9 mouse cellular contexts compared by ENCODE assay signal in the genomic region with DNA sequence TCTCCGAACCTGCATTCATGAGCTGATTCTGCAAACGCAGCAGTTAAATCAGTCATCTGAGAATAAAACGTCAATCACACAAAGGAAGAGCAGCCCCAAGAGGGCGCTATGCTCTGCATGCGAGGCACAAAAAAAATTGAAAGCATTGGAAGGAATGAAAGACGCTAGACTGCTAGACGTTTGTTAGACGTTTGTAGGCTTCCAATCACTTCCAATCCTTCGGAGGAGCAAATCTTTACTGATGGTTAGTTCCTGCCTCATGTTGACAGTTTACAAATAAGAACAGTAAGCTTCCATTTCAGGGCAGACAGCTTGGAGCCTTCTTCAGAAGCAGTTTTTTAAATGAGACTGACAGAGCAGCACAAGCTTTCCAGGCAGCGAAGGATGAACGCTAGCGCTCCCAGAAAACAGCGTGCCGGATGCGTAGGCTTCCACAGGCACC.
DNase-seq lines count a peak whose midpoint lies in the region; ATAC-seq lines count a peak whose summit lies in the region.
"Had no signal": no experiment of that assay in that cellular context is flagged by ENCODE, and none has a peak within 500 bp of the region (broad histone marks: within the 10 kb centered on the region; RNA-seq: fewer than 3 reads in every experiment).

No protein-coding gene starts in this region.

- no peak overlapping the region for H3K9ac ChIP-seq in heart, embryonic 13.5 days
- H3K9ac ChIP-seq in neural tube, embryonic 13.5 days, result no peak overlapping the region
- H3K9ac ChIP-seq: liver, embryonic 13.5 days had no signal

- 38% methylated on average over 15 of the region's 15 CpGs for WGBS in heart, embryonic 13.5 days
- WGBS in heart, embryonic 10.5 days, result 39% methylated on average over 15 of the region's 15 CpGs
- 42% methylated on average over 15 of the region's 15 CpGs for WGBS in hindbrain, embryonic 10.5 days
- WGBS in neural tube, embryonic 13.5 days, result 39% methylated on average over 15 of the region's 15 CpGs

- no peak for ATAC-seq in heart, embryonic 13.5 days (ENCODE audit: extremely low read depth, insufficient number of reproducible peaks, low FRiP score, low TSS enrichment)
- no peak for ATAC-seq in neural tube, embryonic 13.5 days (ENCODE audit: low read depth)
- ATAC-seq in inflammation-experienced regulatory T-cells, adult 6 months, result no peak

- DNase-seq in heart, embryonic 10.5 days (ENCODE audit: low spot score), result no peak
- peak; percentile 10 to 22 for DNase-seq in adrenal gland, postnatal 36 days
- DNase-seq in hindbrain, embryonic 10.5 days (ENCODE audit: low spot score), result peak; percentile 35
- peak; percentile 5 for DNase-seq in layer of hippocampus, adult 9-11 months
- DNase-seq in ovary, adult 18-20 months (ENCODE audit: low spot score), result no peak
- DNase-seq: liver, embryonic 13.5 days had no signal

- peak overlapping the region; percentile 56 for H3K4me2 ChIP-seq in heart, embryonic 13.5 days
- H3K4me2 ChIP-seq in neural tube, embryonic 13.5 days, result peak overlapping the region; percentile 25
- H3K4me2 ChIP-seq: liver, embryonic 13.5 days had no signal

- H3K27ac ChIP-seq in heart, embryonic 13.5 days (replicated peaks), result no peak overlapping the region
- no peak overlapping the region for H3K27ac ChIP-seq in heart, embryonic 10.5 days
- H3K27ac ChIP-seq in hindbrain, embryonic 10.5 days, result no peak overlapping the region
- H3K27ac ChIP-seq in neural tube, embryonic 13.5 days (replicated peaks), result no peak overlapping the region
- H3K27ac ChIP-seq: liver, embryonic 13.5 days had no signal

- no peaks in the 10 kb centered on the region for H3K36me3 ChIP-seq in heart, embryonic 13.5 days
- no peaks in the 10 kb centered on the region for H3K36me3 ChIP-seq in heart, embryonic 10.5 days
- no peaks in the 10 kb centered on the region for H3K36me3 ChIP-seq in hindbrain, embryonic 10.5 days
- H3K36me3 ChIP-seq in neural tube, embryonic 13.5 days, result no peaks in the 10 kb centered on the region
- H3K36me3 ChIP-seq: liver, embryonic 13.5 days had no signal

- peaks cover 5% of the 10 kb centered on the region for H3K27me3 ChIP-seq in heart, embryonic 13.5 days (replicated peaks)
- peaks cover 14% of the 10 kb centered on the region; the same call in 1 of the 2 replicates for H3K27me3 ChIP-seq in heart, embryonic 10.5 days (ENCODE audit: insufficient read depth, poor library complexity, severe bottlenecking)
- no peaks in the 10 kb centered on the region for H3K27me3 ChIP-seq in hindbrain, embryonic 10.5 days (ENCODE audit: insufficient read depth, poor library complexity, severe bottlenecking)
- no peaks in the 10 kb centered on the region for H3K27me3 ChIP-seq in neural tube, embryonic 13.5 days
- H3K27me3 ChIP-seq: liver, embryonic 13.5 days had no signal

- peak overlapping the region; percentile 22; the same call in 1 of the 2 replicates for H3K4me3 ChIP-seq in heart, embryonic 13.5 days
- H3K4me3 ChIP-seq in heart, embryonic 10.5 days, result no peak overlapping the region
- H3K4me3 ChIP-seq in hindbrain, embryonic 10.5 days, result no peak overlapping the region
- peak overlapping the region; percentile 4; the same call in 1 of the 2 replicates for H3K4me3 ChIP-seq in neural tube, embryonic 13.5 days
- H3K4me3 ChIP-seq: liver, embryonic 13.5 days had no signal

- no peaks in the 10 kb centered on the region for H3K9me3 ChIP-seq in heart, embryonic 13.5 days
- H3K9me3 ChIP-seq in heart, embryonic 10.5 days, result no peaks in the 10 kb centered on the region
- no peaks in the 10 kb centered on the region for H3K9me3 ChIP-seq in hindbrain, embryonic 10.5 days
- no peaks in the 10 kb centered on the region for H3K9me3 ChIP-seq in neural tube, embryonic 13.5 days
- H3K9me3 ChIP-seq: liver, embryonic 13.5 days had no signal

- no peaks in the 10 kb centered on the region for H3K4me1 ChIP-seq in heart, embryonic 13.5 days
- no peaks in the 10 kb centered on the region for H3K4me1 ChIP-seq in heart, embryonic 10.5 days
- H3K4me1 ChIP-seq in hindbrain, embryonic 10.5 days (replicated peaks), result no peaks in the 10 kb centered on the region
- H3K4me1 ChIP-seq in neural tube, embryonic 13.5 days (replicated peaks), result peaks cover 6% of the 10 kb centered on the region; the same call in 1 of the 2 replicates
- H3K4me1 ChIP-seq: liver, embryonic 13.5 days had no signal

Comparison
In these comparisons a context has a peak if more than half of its experiments do, and no peak if none do; other contexts are left out.
1. H3K4me3 ChIP-seq: peak in heart, embryonic 13.5 days (single experiment) and neural tube, embryonic 13.5 days (single experiment); none in heart, embryonic 10.5 days (single experiment) and hindbrain, embryonic 10.5 days (single experiment).
2. DNase-seq: peak in adrenal gland, postnatal 36 days (2 of 2), hindbrain, embryonic 10.5 days (single experiment) and layer of hippocampus, adult 9-11 months (single experiment); none in heart, embryonic 10.5 days (single experiment) and ovary, adult 18-20 months (single experiment).